Mouse (Mus musculus): ENCODE measurements around the gene Akap1.

- TF ChIP-seq POLR2A (IDR thresholded peaks at IDR 0.05; ENCODE audit: insufficient read length, low read depth): no peak
- no peak for TF ChIP-seq TCF12 (IDR thresholded peaks at IDR 0.05; ENCODE audit: insufficient read depth, poor library complexity, severe bottlenecking)
- TF ChIP-seq SRF (IDR thresholded peaks at IDR 0.05; ENCODE audit: control insufficient read depth, insufficient read length, low read depth): no peak
- no peak for TF ChIP-seq MYOG (IDR thresholded peaks at IDR 0.05; ENCODE audit: control insufficient read depth in 1 of 3, insufficient read depth in 1 of 3, insufficient read length in 2 of 3, low read depth in 2 of 3)
- no peak for TF ChIP-seq MYOD1 (IDR thresholded peaks at IDR 0.05; ENCODE audit: control insufficient read depth in 1 of 3, insufficient read length in 2 of 3, low read depth in 2 of 3)
- TF ChIP-seq MAX (IDR thresholded peaks at IDR 0.05; ENCODE audit: low read depth): no peak
- no peak for TF ChIP-seq E2F4 (IDR thresholded peaks at IDR 0.05; ENCODE audit: insufficient read depth)
- no peak for TF ChIP-seq REST (IDR thresholded peaks at IDR 0.05; ENCODE audit: insufficient read depth, insufficient read length)
These were observed 34.0 kb upstream of the Akap1 start for GRCm38 (mm10) chr11:88898380-88898763.

Data from myocyte (in vitro differentiated cells).